In the genomic region with DNA sequence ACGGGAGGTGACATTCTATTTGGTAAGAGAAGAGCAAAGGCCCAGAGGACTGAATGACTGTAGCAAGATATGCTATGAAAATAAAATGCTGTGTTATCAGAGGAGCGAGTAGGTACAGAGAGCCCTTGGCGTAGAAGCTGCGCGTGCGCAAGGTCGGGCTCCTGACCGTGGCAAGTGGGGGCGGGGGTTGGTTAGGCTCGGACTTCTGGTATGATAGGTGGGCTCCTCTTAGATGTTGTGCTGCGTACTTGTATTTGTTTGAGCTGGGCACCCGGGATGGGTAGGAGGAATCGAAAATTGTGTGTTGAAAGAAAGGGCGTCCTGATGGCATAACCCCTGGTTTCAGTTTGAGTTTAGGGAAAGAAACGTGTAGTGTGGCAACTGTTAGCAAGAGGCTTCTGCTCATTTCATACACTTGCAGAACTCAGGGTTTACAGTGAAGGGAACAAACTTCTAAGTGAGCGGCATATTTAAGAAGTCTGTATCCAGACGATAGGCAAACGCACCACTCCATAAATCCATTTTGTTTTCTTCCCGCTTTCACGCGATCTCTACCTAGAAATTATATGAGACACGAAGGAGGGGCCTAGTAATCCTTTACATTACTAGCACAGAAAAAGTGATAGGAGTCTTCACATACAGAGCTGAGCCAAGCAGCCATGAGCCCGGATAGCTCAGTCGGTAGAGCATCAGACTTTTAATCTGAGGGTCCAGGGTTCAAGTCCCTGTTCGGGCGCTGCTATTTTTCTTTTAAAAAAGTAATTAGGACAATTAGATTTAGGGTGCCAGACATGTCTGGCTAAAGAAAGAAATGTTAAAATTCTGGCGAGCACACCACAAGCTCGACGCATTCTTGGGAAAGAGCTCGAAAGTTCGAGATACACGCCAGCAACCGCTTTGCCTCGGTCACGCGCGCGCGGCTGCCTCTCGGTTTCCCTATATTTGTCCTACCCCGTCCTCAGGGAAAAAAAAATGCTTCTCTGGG, we compare ENCODE assay signal across 8 mouse cellular contexts. TPM values are rescaled to one million over a fixed set of nuclear protein-coding genes. Genes with fewer than 3 reads are reported as not detected.
DNase-seq lines count a peak whose midpoint lies in the region; ATAC-seq lines count a peak whose summit lies in the region.

No protein-coding gene starts in this region.

- peak overlapping the region; percentile 57 for H3K4me3 ChIP-seq in intestine, embryonic 15.5 days (replicated peaks)

- DNase-seq in adrenal gland, adult 18-20 months (ENCODE audit: low spot score in 2 of 2), result peak; percentile 84 to 92
- peak; percentile 93 for DNase-seq in embryo, embryonic 11 days
- peak; percentile 79 for DNase-seq in gastrocnemius, postnatal 25 days
- peak; percentile 85 to 93 for DNase-seq in left cerebral cortex, postnatal 14 days (ENCODE audit: low spot score in 2 of 2)
- peak; percentile 69 for DNase-seq in right cerebral cortex, postnatal 14 days
- DNase-seq in urinary bladder, postnatal 25 days (ENCODE audit: low spot score), result peak; percentile 86

- no peaks in the 10 kb centered on the region for H3K36me3 ChIP-seq in intestine, embryonic 15.5 days

- under 1% methylated on average over 41 of the region's 41 CpGs for WGBS in intestine, embryonic 15.5 days

- no peaks in the 10 kb centered on the region for H3K9me3 ChIP-seq in intestine, embryonic 15.5 days

- peak overlapping the region; percentile 54 for H3K9ac ChIP-seq in intestine, embryonic 15.5 days

- H3K4me2 ChIP-seq in intestine, embryonic 15.5 days (replicated peaks), result peak overlapping the region; percentile 79

- H3K27ac ChIP-seq in intestine, embryonic 15.5 days, result peak overlapping the region; percentile 81

- intact Hi-C loops in left cerebral cortex, postnatal 14 days (cut with DNase I), result loop anchor here (5.0 kb wide), 2 partner anchors 38 to 228 kb away; partner anchors contain the start of gene Osbp

- peaks cover 10% of the 10 kb centered on the region; the same call in 1 of the 2 replicates for H3K4me1 ChIP-seq in intestine, embryonic 15.5 days (replicated peaks)

- ATAC-seq in intestine, embryonic 15.5 days, result peak; percentile 74
- ATAC-seq in megakaryocyte-erythroid progenitor cell, adult 5-6 weeks (replicated peaks; ENCODE audit: low FRiP score, low TSS enrichment, poor library complexity, severe bottlenecking), result peak; percentile 43

- no peaks in the 10 kb centered on the region for H3K27me3 ChIP-seq in intestine, embryonic 15.5 days (replicated peaks)

RNA-seq across cellular contexts. Expression of gene Olfr1423, which starts 35.4 kb away (rescaled TPM):
- total RNA-seq in adrenal gland, adult 18-20 months (2021), result not detected
- total RNA-seq in gastrocnemius, postnatal 25 days (2021), result not detected
- polyA plus RNA-seq in intestine, embryonic 15.5 days (2015; fragmentation: Nextera tagmentation; extraction: Ambion mirVana), result not detected in 2 replicates
- not detected for total RNA-seq in left cerebral cortex, postnatal 14 days (2021)
- total RNA-seq in megakaryocyte-erythroid progenitor cell, adult 5-6 weeks (2014; fragmentation: Nextera tagmentation), result not detected in 2 replicates
- total RNA-seq in megakaryocyte-erythroid progenitor cell, adult 5-6 weeks (2017), result not detected in 2 replicates

RNA-seq across cellular contexts. Expression of gene Osbp, which starts 39.9 kb away (rescaled TPM):
- total RNA-seq in adrenal gland, adult 18-20 months (2021), result 10 to 100 TPM; 61.3 to 90.1 TPM
- total RNA-seq in gastrocnemius, postnatal 25 days (2021), result 10 to 100 TPM; 56.9 to 63.4 TPM
- polyA plus RNA-seq in intestine, embryonic 15.5 days (2015; fragmentation: Nextera tagmentation; extraction: Ambion mirVana), result 4.2 and 4.4 TPM in 2 replicates
- 10 to 100 TPM; 57.0 to 60.3 TPM for total RNA-seq in left cerebral cortex, postnatal 14 days (2021)
- 39.5 and 39.9 TPM in 2 replicates for total RNA-seq in megakaryocyte-erythroid progenitor cell, adult 5-6 weeks (2014; fragmentation: Nextera tagmentation)
- 28.8 and 29.0 TPM in 2 replicates for total RNA-seq in megakaryocyte-erythroid progenitor cell, adult 5-6 weeks (2017)

RNA-seq across cellular contexts. Expression of gene Olfr1424, which starts 56.8 kb away (rescaled TPM):
- not detected for total RNA-seq in adrenal gland, adult 18-20 months (2021)
- total RNA-seq in gastrocnemius, postnatal 25 days (2021), result not detected
- not detected in 2 replicates for polyA plus RNA-seq in intestine, embryonic 15.5 days (2015; fragmentation: Nextera tagmentation; extraction: Ambion mirVana)
- total RNA-seq in left cerebral cortex, postnatal 14 days (2021), result not detected
- not detected in 2 replicates for total RNA-seq in megakaryocyte-erythroid progenitor cell, adult 5-6 weeks (2014; fragmentation: Nextera tagmentation)
- total RNA-seq in megakaryocyte-erythroid progenitor cell, adult 5-6 weeks (2017), result not detected in 2 replicates

Comparison
In these comparisons a context has a peak if more than half of its experiments do, and no peak if none do; other contexts are left out.
1. Peak in every context shown above with its lines: DNase-seq, ATAC-seq, H3K4me3 ChIP-seq and H3K27ac ChIP-seq.